Mouse (Mus musculus): Measurements from ENCODE around the gene Twsg1. TPM values are rescaled to one million over a fixed set of nuclear protein-coding genes. Genes with fewer than 3 reads are reported as not detected.

Gene Twsg1
- polyA plus RNA-seq, 2 experiments: 8.1 to 16.1 TPM

- no peaks in the 10 kb centered on the region; the same call in 1 of the 2 replicates for H3K36me3 ChIP-seq (replicated peaks; ENCODE audit: control insufficient read depth, insufficient read depth, low read depth)
- WGBS (ENCODE audit: insufficient replicate concordance): 89% methylated on average over 9 of the region's 9 CpGs
Observed at GRCm38 (mm10) chr17:65937671-65938070, 13.4 kb downstream of the Twsg1 start.

GRCm38 (mm10) chr17:65933741-65934140 is 17.3 kb downstream of the Twsg1 start:
- ATAC-seq (ENCODE audit: insufficient read depth): no peak
- TF ChIP-seq CTCF (IDR thresholded peaks at IDR 0.05; ENCODE audit: low read depth) (peak; percentile 83), EP300 (IDR thresholded peaks at IDR 0.05; ENCODE audit: low read depth) (no peak)
- Histone ChIP-seq H3K27me3 (ENCODE audit: control insufficient read depth, insufficient read depth, low read length) (no peaks in the 10 kb centered on the region), H3K36me3 (replicated peaks; ENCODE audit: control insufficient read depth, insufficient read depth, low read depth) (no peaks in the 10 kb centered on the region; the same call in 1 of the 2 replicates), H3K9ac (replicated peaks) (no peak overlapping the region), H3K4me2 (ENCODE audit: low read depth) (no peak overlapping the region), H3K9me3 (ENCODE audit: control insufficient read depth, low read length) (no peaks in the 10 kb centered on the region), H3K4me1 (replicated peaks; ENCODE audit: control insufficient read depth in 2 of 2, insufficient read depth in 2 of 2, low read length in 1 of 2) (peaks cover 0 to 4% of the 10 kb centered on the region in 2 experiments; a peak in 1 of 4 replicates), H3K4me3 (ENCODE audit: insufficient read depth in 1 of 2, low read depth in 2 of 2, low read length in 2 of 2) (no peak overlapping the region), H3K27ac (no peak overlapping the region)
- 78% methylated on average over 2 of the region's 2 CpGs for WGBS (ENCODE audit: insufficient replicate concordance)
- no peak for DNase-seq (ENCODE audit: low read depth in 3 of 3, low spot score in 3 of 3)

More at GRCm38 (mm10) chr17:65937671-65938070, 13.4 kb downstream of the Twsg1 start:
- Histone ChIP-seq H3K9me3 (ENCODE audit: control insufficient read depth, low read length) (no peaks in the 10 kb centered on the region), H3K27me3 (ENCODE audit: control insufficient read depth, insufficient read depth, low read length) (no peaks in the 10 kb centered on the region), H3K9ac (replicated peaks) (no peak overlapping the region), H3K4me1 (replicated peaks; ENCODE audit: control insufficient read depth in 2 of 2, insufficient read depth in 2 of 2, low read length in 1 of 2) (peaks cover 0 to 5% of the 10 kb centered on the region in 2 experiments; a peak in 1 of 4 replicates), H3K27ac (no peak overlapping the region), H3K4me3 (ENCODE audit: insufficient read depth in 1 of 2, low read depth in 2 of 2, low read length in 2 of 2) (no peak overlapping the region), H3K4me2 (ENCODE audit: low read depth) (no peak overlapping the region)
- ATAC-seq (ENCODE audit: insufficient read depth) (no peak), DNase-seq (ENCODE audit: low read depth in 3 of 3, low spot score in 3 of 3) (no peak)
- TF ChIP-seq EP300 (IDR thresholded peaks at IDR 0.05; ENCODE audit: low read depth): no peak

GRCm38 (mm10) chr17:65931525-65931924 is 19.5 kb downstream of the Twsg1 start:
- peaks cover 0 to 4% of the 10 kb centered on the region in 2 experiments; a peak in 1 of 4 replicates for H3K4me1 ChIP-seq (replicated peaks; ENCODE audit: control insufficient read depth in 2 of 2, insufficient read depth in 2 of 2, low read length in 1 of 2)
- no peak overlapping the region for H3K9ac ChIP-seq (replicated peaks)
- H3K4me3 ChIP-seq (ENCODE audit: insufficient read depth in 1 of 2, low read depth in 2 of 2, low read length in 2 of 2): no peak overlapping the region
- ATAC-seq (ENCODE audit: insufficient read depth) (no peak), DNase-seq (ENCODE audit: low read depth in 3 of 3, low spot score in 3 of 3) (no peak)
- no peak for TF ChIP-seq CTCF (IDR thresholded peaks at IDR 0.05; ENCODE audit: low read depth)
- TF ChIP-seq EP300 (IDR thresholded peaks at IDR 0.05; ENCODE audit: low read depth): no peak
- no peaks in the 10 kb centered on the region; the same call in 1 of the 2 replicates for H3K36me3 ChIP-seq (replicated peaks; ENCODE audit: control insufficient read depth, insufficient read depth, low read depth)
- H3K4me2 ChIP-seq (ENCODE audit: low read depth): no peak overlapping the region
- no peaks in the 10 kb centered on the region for H3K9me3 ChIP-seq (ENCODE audit: control insufficient read depth, low read length)
- H3K27ac ChIP-seq: no peak overlapping the region
- WGBS (ENCODE audit: insufficient replicate concordance): 65% methylated on average over 6 of the region's 6 CpGs
- no peaks in the 10 kb centered on the region for H3K27me3 ChIP-seq (ENCODE audit: control insufficient read depth, insufficient read depth, low read length)

GRCm38 (mm10) chr17:65930960-65931359 is 20.1 kb downstream of the Twsg1 start:
- Histone ChIP-seq H3K4me1 (replicated peaks; ENCODE audit: control insufficient read depth in 2 of 2, insufficient read depth in 2 of 2, low read length in 1 of 2) (peaks cover 0 to 4% of the 10 kb centered on the region in 2 experiments; a peak in 1 of 4 replicates), H3K9ac (replicated peaks) (no peak overlapping the region), H3K36me3 (replicated peaks; ENCODE audit: control insufficient read depth, insufficient read depth, low read depth) (no peaks in the 10 kb centered on the region), H3K27me3 (ENCODE audit: control insufficient read depth, insufficient read depth, low read length) (no peaks in the 10 kb centered on the region), H3K4me2 (ENCODE audit: low read depth) (no peak overlapping the region), H3K4me3 (ENCODE audit: insufficient read depth in 1 of 2, low read depth in 2 of 2, low read length in 2 of 2) (no peak overlapping the region), H3K27ac (no peak overlapping the region), H3K9me3 (ENCODE audit: control insufficient read depth, low read length) (no peaks in the 10 kb centered on the region)
- TF ChIP-seq CTCF (IDR thresholded peaks at IDR 0.05; ENCODE audit: low read depth): no peak
- TF ChIP-seq EP300 (IDR thresholded peaks at IDR 0.05; ENCODE audit: low read depth): no peak
- ATAC-seq (ENCODE audit: insufficient read depth) (no peak), DNase-seq (ENCODE audit: low read depth in 3 of 3, low spot score in 3 of 3) (no peak)
- 75% methylated on average over 6 of the region's 6 CpGs for WGBS (ENCODE audit: insufficient replicate concordance)

- H3K4me2 ChIP-seq (ENCODE audit: low read depth): no peak overlapping the region
- DNase-seq (ENCODE audit: low read depth in 3 of 3, low spot score in 3 of 3): no peak
- no peak overlapping the region for H3K27ac ChIP-seq
- no peaks in the 10 kb centered on the region for H3K9me3 ChIP-seq (ENCODE audit: control insufficient read depth, low read length)
- WGBS (ENCODE audit: insufficient replicate concordance): 75% methylated on average over 7 of the region's 7 CpGs
- H3K9ac ChIP-seq (replicated peaks): no peak overlapping the region
- H3K27me3 ChIP-seq (ENCODE audit: control insufficient read depth, insufficient read depth, low read length): no peaks in the 10 kb centered on the region
- peaks cover 0 to 4% of the 10 kb centered on the region in 2 experiments; a peak in 1 of 4 replicates for H3K4me1 ChIP-seq (replicated peaks; ENCODE audit: control insufficient read depth in 2 of 2, insufficient read depth in 2 of 2, low read length in 1 of 2)
- no peak for ATAC-seq (ENCODE audit: insufficient read depth)
- TF ChIP-seq EP300 (IDR thresholded peaks at IDR 0.05; ENCODE audit: low read depth) (no peak), CTCF (IDR thresholded peaks at IDR 0.05; ENCODE audit: low read depth) (no peak)
- H3K36me3 ChIP-seq (replicated peaks; ENCODE audit: control insufficient read depth, insufficient read depth, low read depth): no peaks in the 10 kb centered on the region
- H3K4me3 ChIP-seq (ENCODE audit: insufficient read depth in 1 of 2, low read depth in 2 of 2, low read length in 2 of 2): no peak overlapping the region
Observed at GRCm38 (mm10) chr17:65930158-65930826, 20.7 kb downstream of the Twsg1 start.

Data from liver, embryonic 14.5 days (tissue).